Mouse (Mus musculus) liver, embryonic 14.5 days (tissue): ENCODE results near the gene Srgap2.

Experiments
- CTCF ChIP-seq: IDR thresholded peaks from 2 replicates; pipeline ENCODE4 v1.5.1; 2016; ENCODE audit warnings: antibody characterized with exemption, low read depth, control low read depth
- EP300 ChIP-seq: IDR thresholded peaks from 2 replicates; pipeline ENCODE4 v1.6.1; 2016; ENCODE audit warnings: antibody characterized with exemption, low read depth

DNA sequence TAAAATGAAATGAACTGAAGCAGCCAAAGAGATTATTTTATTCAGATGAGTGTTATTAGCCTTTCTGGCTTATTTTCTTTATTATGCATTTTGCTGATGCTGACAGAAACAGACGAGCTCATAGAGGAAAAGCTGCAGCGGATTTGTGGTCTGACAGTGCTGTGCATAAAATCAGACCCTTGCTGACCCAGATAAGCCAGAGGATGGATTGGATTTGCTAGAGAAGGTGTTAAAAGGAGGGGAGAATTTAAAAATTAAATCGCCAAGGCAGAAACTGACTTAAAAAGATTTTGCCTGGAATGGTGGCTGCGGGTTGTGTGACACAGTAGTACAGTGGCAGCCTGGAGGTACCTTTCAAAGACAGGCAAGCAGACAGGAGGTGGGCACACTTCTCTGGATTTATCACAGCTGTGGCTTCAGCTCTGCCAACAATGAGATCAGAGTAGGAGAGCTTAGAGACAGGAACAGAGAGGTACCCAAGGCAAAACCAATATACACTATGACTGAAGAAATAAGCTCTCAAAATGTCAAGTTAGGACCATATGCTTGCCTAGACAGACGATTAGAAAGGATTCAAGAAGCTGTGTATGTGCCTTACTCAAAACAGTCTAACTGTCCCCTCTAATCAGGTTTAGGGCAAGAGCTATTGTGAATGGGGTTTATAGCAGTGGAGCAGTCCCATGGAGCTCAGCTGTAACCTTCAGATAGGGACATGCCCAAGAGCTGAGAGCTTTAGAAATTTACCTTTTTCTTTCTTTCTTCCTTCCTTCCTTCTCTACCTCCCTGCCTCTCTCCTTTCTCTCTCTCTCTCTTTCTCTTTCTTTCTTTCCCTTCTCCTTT lies 109.1 kb downstream of the Srgap2 start:
- TF ChIP-seq EP300: no peak
- TF ChIP-seq CTCF: no peak
